Mouse (Mus musculus): Measurements from ENCODE around the gene Kcnj14. TPM values are rescaled to one million over a fixed set of nuclear protein-coding genes. Genes with fewer than 3 reads are reported as not detected.

Gene Kcnj14
- polyA plus RNA-seq, 1 experiment, result 1.9 TPM

- TF ChIP-seq CTCF (IDR thresholded peaks at IDR 0.05; ENCODE audit: borderline replicate concordance, extremely low read depth, insufficient read depth, insufficient read length) (no peak), POLR2A (IDR thresholded peaks at IDR 0.05; ENCODE audit: borderline replicate concordance, extremely low read depth, insufficient read depth, insufficient read length, poor library complexity, severe bottlenecking) (no peak)
These were observed 42.3 kb downstream of the Kcnj14 start for GRCm38 (mm10) chr7:45782271-45782670.

GRCm38 (mm10) chr7:45779081-45779641, 45.4 kb downstream of the Kcnj14 start:
- TF ChIP-seq POLR2A (IDR thresholded peaks at IDR 0.05; ENCODE audit: borderline replicate concordance, extremely low read depth, insufficient read depth, insufficient read length, poor library complexity, severe bottlenecking) (no peak), CTCF (IDR thresholded peaks at IDR 0.05; ENCODE audit: borderline replicate concordance, extremely low read depth, insufficient read depth, insufficient read length) (no peak)
- no peak for DNase-seq (ENCODE audit: low read depth)

More at GRCm38 (mm10) chr7:45782271-45782670, 42.3 kb downstream of the Kcnj14 start:
- no peak for DNase-seq (ENCODE audit: low read depth)

- TF ChIP-seq POLR2A (IDR thresholded peaks at IDR 0.05; ENCODE audit: borderline replicate concordance, extremely low read depth, insufficient read depth, insufficient read length, poor library complexity, severe bottlenecking) (no peak), CTCF (IDR thresholded peaks at IDR 0.05; ENCODE audit: borderline replicate concordance, extremely low read depth, insufficient read depth, insufficient read length) (no peak)
- DNase-seq (ENCODE audit: low read depth), result no peak
These were observed 49.3 kb downstream of the Kcnj14 start for GRCm38 (mm10) chr7:45775237-45775636.

- no peak for DNase-seq (ENCODE audit: low read depth)
- TF ChIP-seq POLR2A (IDR thresholded peaks at IDR 0.05; ENCODE audit: borderline replicate concordance, extremely low read depth, insufficient read depth, insufficient read length, poor library complexity, severe bottlenecking) (no peak), CTCF (IDR thresholded peaks at IDR 0.05; ENCODE audit: borderline replicate concordance, extremely low read depth, insufficient read depth, insufficient read length) (no peak)
These were observed 53.5 kb downstream of the Kcnj14 start for GRCm38 (mm10) chr7:45771101-45771500.

- TF ChIP-seq POLR2A (IDR thresholded peaks at IDR 0.05; ENCODE audit: borderline replicate concordance, extremely low read depth, insufficient read depth, insufficient read length, poor library complexity, severe bottlenecking) (no peak), CTCF (IDR thresholded peaks at IDR 0.05; ENCODE audit: borderline replicate concordance, extremely low read depth, insufficient read depth, insufficient read length) (no peak)
- DNase-seq (ENCODE audit: low read depth), result no peak
These were observed 54.0 kb downstream of the Kcnj14 start for GRCm38 (mm10) chr7:45770427-45771082.

- TF ChIP-seq CTCF (IDR thresholded peaks at IDR 0.05; ENCODE audit: borderline replicate concordance, extremely low read depth, insufficient read depth, insufficient read length) (no peak), POLR2A (IDR thresholded peaks at IDR 0.05; ENCODE audit: borderline replicate concordance, extremely low read depth, insufficient read depth, insufficient read length, poor library complexity, severe bottlenecking) (no peak)
- DNase-seq (ENCODE audit: low read depth), result no peak
These were observed 57.1 kb downstream of the Kcnj14 start for GRCm38 (mm10) chr7:45767500-45767899.

GRCm38 (mm10) chr7:45766764-45767163, 57.8 kb downstream of the Kcnj14 start:
- TF ChIP-seq CTCF (IDR thresholded peaks at IDR 0.05; ENCODE audit: borderline replicate concordance, extremely low read depth, insufficient read depth, insufficient read length), result no peak
- no peak for TF ChIP-seq POLR2A (IDR thresholded peaks at IDR 0.05; ENCODE audit: borderline replicate concordance, extremely low read depth, insufficient read depth, insufficient read length, poor library complexity, severe bottlenecking)
- DNase-seq (ENCODE audit: low read depth), result no peak

Other genes starting within 250 kb of the Kcnj14 start
- gene Fgf21, start 209.3 kb downstream of the Kcnj14 start, polyA plus RNA-seq (2012; rRNA removed), result 0.13 TPM in 1 of 2 replicates, not detected in the other
- 0.06 and 0.14 TPM in 2 replicates for gene Fut1, start 207.5 kb downstream of the Kcnj14 start, polyA plus RNA-seq (2012; rRNA removed)
- gene Izumo1, start 203.0 kb downstream of the Kcnj14 start, polyA plus RNA-seq (2012; rRNA removed), result 0.13 and 0.16 TPM in 2 replicates
- gene Rasip1, start 197.3 kb downstream of the Kcnj14 start, polyA plus RNA-seq (2012; rRNA removed), result 11.6 and 17.6 TPM in 2 replicates
- gene Mamstr, start 184.8 kb downstream of the Kcnj14 start, polyA plus RNA-seq (2012; rRNA removed), result 3.2 and 4.0 TPM in 2 replicates
- gene Fut2, start 158.4 kb downstream of the Kcnj14 start, polyA plus RNA-seq (2012; rRNA removed), result 0.10 and 0.16 TPM in 2 replicates
- gene Ntn5, start 140.8 kb downstream of the Kcnj14 start, polyA plus RNA-seq (2012; rRNA removed), result 0.64 and 2.1 TPM in 2 replicates
- 0.66 and 1.1 TPM in 2 replicates for gene Sec1, start 130.4 kb downstream of the Kcnj14 start, polyA plus RNA-seq (2012; rRNA removed)
- gene Car11, start 124.9 kb downstream of the Kcnj14 start, polyA plus RNA-seq (2012; rRNA removed), result 81.4 and 108 TPM in 2 replicates
- gene Dbp, start 119.7 kb downstream of the Kcnj14 start, polyA plus RNA-seq (2012; rRNA removed), result 7.6 and 8.4 TPM in 2 replicates
- gene Rpl18, start 109.3 kb downstream of the Kcnj14 start, polyA plus RNA-seq (2012; rRNA removed), result 640 and 749 TPM in 2 replicates
- 33.0 and 39.8 TPM in 2 replicates for gene Sphk2, start 106.8 kb downstream of the Kcnj14 start, polyA plus RNA-seq (2012; rRNA removed)
- gene Fam83e, start 103.6 kb downstream of the Kcnj14 start, polyA plus RNA-seq (2012; rRNA removed), result 0.68 and 0.83 TPM in 2 replicates
- not detected in 2 replicates for gene Spaca4, start 99.0 kb downstream of the Kcnj14 start, polyA plus RNA-seq (2012; rRNA removed)
- gene Lmtk3, start 41.0 kb downstream of the Kcnj14 start, polyA plus RNA-seq (2012; rRNA removed), result 328 and 336 TPM in 2 replicates
- gene Sult2b1, start 40.1 kb downstream of the Kcnj14 start, polyA plus RNA-seq (2012; rRNA removed), result 2.0 and 2.3 TPM in 2 replicates
- 246 and 277 TPM in 2 replicates for gene Cyth2, start 10.2 kb downstream of the Kcnj14 start, polyA plus RNA-seq (2012; rRNA removed)
- 23.4 and 25.5 TPM in 2 replicates for gene Grwd1, start 6.2 kb upstream of the Kcnj14 start, polyA plus RNA-seq (2012; rRNA removed)
- gene Kdelr1, start 48.0 kb upstream of the Kcnj14 start, polyA plus RNA-seq (2012; rRNA removed), result 197 and 238 TPM in 2 replicates
- gene Grin2d, start 53.6 kb upstream of the Kcnj14 start, polyA plus RNA-seq (2012; rRNA removed), result 13.2 and 31.1 TPM in 2 replicates
- gene Syngr4, start 71.9 kb upstream of the Kcnj14 start, polyA plus RNA-seq (2012; rRNA removed), result 0.30 and 0.41 TPM in 2 replicates
- gene Tmem143, start 72.2 kb upstream of the Kcnj14 start, polyA plus RNA-seq (2012; rRNA removed), result 19.1 and 23.3 TPM in 2 replicates
- gene Emp3, start 96.6 kb upstream of the Kcnj14 start, polyA plus RNA-seq (2012; rRNA removed), result 27.7 and 27.8 TPM in 2 replicates
- 5.8 and 7.6 TPM in 2 replicates for gene Ccdc114, start 99.3 kb upstream of the Kcnj14 start, polyA plus RNA-seq (2012; rRNA removed)
- gene Abcc6, start 205.5 kb upstream of the Kcnj14 start, polyA plus RNA-seq (2012; rRNA removed), result 1.2 and 1.4 TPM in 2 replicates
- gene Nomo1, start 208.9 kb upstream of the Kcnj14 start, polyA plus RNA-seq (2012; rRNA removed), result 38.5 and 52.6 TPM in 2 replicates